Mouse (Mus musculus) cerebellum, postnatal 36 days (tissue): ENCODE results near the gene Yif1a.
A peak's percentile ranks its signal among the peaks of the same experiment; 100 is the strongest.

Experiments used
- DNase-seq, 2 experiments: peaks; one replicate each; pipeline ENCODE4 v3.0.0; 2021 to 2022; ENCODE audit warnings: mixed read lengths in 2 of 2

Yif1a gene

GRCm38 (mm10) chr19:5087884-5088728 is at the start of gene Yif1a:
Gene Yif1a, plus strand, starts transcription at chr19:5088538.
- DNase-seq = peak; percentile 89 to 94

GRCm38 (mm10) chr19:5038709-5039156 is 49.6 kb upstream of the Yif1a start, which contains the start of the genes B4gat1 and AC124502.3:
Gene B4gat1, plus strand, starts transcription at chr19:5038826.
Gene AC124502.3, plus strand, starts transcription at chr19:5038891.
- peak; percentile 93 to 94 for DNase-seq

GRCm38 (mm10) chr19:5039301-5040114 is 48.8 kb upstream of the Yif1a start:
- peak in 1 of 2 experiments; percentile 26 for DNase-seq

- peak; percentile 86 to 90 for DNase-seq
Observed at GRCm38 (mm10) chr19:5040862-5041523, 47.3 kb upstream of the Yif1a start, which contains the start of gene Brms1. Gene Brms1, plus strand, starts transcription at chr19:5041354.

GRCm38 (mm10) chr19:5041588-5041987 is 46.8 kb upstream of the Yif1a start:
- no peak for DNase-seq

- DNase-seq = no peak
Observed at GRCm38 (mm10) chr19:5045531-5045930, 42.8 kb upstream of the Yif1a start.

- no peak for DNase-seq
Observed at GRCm38 (mm10) chr19:5048138-5049056, 39.9 kb upstream of the Yif1a start.

GRCm38 (mm10) chr19:5049325-5049724 is 39.0 kb upstream of the Yif1a start:
- DNase-seq = no peak

- DNase-seq = no peak
Observed at GRCm38 (mm10) chr19:5050047-5050905, 38.1 kb upstream of the Yif1a start, which contains the start of gene Rin1. Gene Rin1, plus strand, starts transcription at chr19:5050481.

- no peak for DNase-seq
Observed at GRCm38 (mm10) chr19:5051031-5051430, 37.3 kb upstream of the Yif1a start.

GRCm38 (mm10) chr19:5051515-5051914 is 36.8 kb upstream of the Yif1a start:
- no peak for DNase-seq

GRCm38 (mm10) chr19:5052166-5052822 is 36.0 kb upstream of the Yif1a start:
- peak; percentile 34 to 45 for DNase-seq

GRCm38 (mm10) chr19:5052853-5053252 is 35.5 kb upstream of the Yif1a start:
- peak; percentile 60 to 75 for DNase-seq

GRCm38 (mm10) chr19:5053909-5054308 is 34.4 kb upstream of the Yif1a start:
- DNase-seq = peak; percentile 64 to 80

GRCm38 (mm10) chr19:5056251-5056650 is 32.1 kb upstream of the Yif1a start:
- DNase-seq = no peak

GRCm38 (mm10) chr19:5057876-5058775 is 30.2 kb upstream of the Yif1a start:
- DNase-seq = no peak

- no peak for DNase-seq
Observed at GRCm38 (mm10) chr19:5058801-5059771, 29.3 kb upstream of the Yif1a start.
